In the genomic region with DNA sequence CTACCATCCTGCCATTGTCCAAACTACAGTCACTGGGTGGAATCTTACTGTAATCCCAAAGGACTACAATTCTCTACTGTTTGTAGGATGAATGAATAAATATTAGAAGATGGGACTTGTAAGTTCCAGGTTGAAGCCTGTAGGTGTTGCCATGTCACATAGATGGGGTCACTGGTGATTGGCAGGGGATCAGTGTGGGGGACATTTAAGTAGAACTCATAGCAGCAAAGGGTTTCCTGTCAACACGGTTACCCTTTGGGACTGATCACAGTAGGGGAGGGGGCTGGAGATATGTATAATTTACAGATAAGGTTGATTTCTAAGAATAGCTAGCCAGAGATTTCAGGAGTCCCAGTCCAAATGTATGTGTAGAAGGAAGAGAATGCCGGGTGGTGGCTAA, we compare ENCODE assay signal across 10 mouse cellular contexts. TPM values are rescaled to one million over a fixed set of nuclear protein-coding genes. Genes with fewer than 3 reads are reported as not detected.
DNase-seq lines count a peak whose midpoint lies in the region; ATAC-seq and TF ChIP-seq lines count a peak whose summit lies in the region.
"Had no signal": no experiment of that assay in that cellular context is flagged by ENCODE, and none has a peak within 500 bp of the region (broad histone marks: within the 10 kb centered on the region; RNA-seq: fewer than 3 reads in every experiment).

No protein-coding gene starts in this region.

- peak overlapping the region; percentile 95 for H3K27ac ChIP-seq in layer of hippocampus, adult 2 months
- no peak overlapping the region for H3K27ac ChIP-seq in forebrain, embryonic 11.5 days (ENCODE audit: low read depth, low read length)
- peak overlapping the region; percentile 83 for H3K27ac ChIP-seq in hindbrain, embryonic 16.5 days (ENCODE audit: low read depth, low read length)
- peak overlapping the region; percentile 96; the same call in 1 of the 2 replicates for H3K27ac ChIP-seq in neural tube, embryonic 13.5 days (replicated peaks)

- DNase-seq in layer of hippocampus, adult 2 months (ENCODE audit: low spot score in 2 of 2), result no peak
- DNase-seq in layer of hippocampus, adult 18-20 months (ENCODE audit: low spot score in 2 of 2), result no peak
- DNase-seq in forebrain, embryonic 11.5 days (ENCODE audit: low spot score), result no peak
- DNase-seq in thymus, postnatal 25 days, result no peak
- no peak for DNase-seq in cerebellum, postnatal 36 days

- peaks cover 8% of the 10 kb centered on the region; the same call in 1 of the 2 replicates for H3K27me3 ChIP-seq in forebrain, embryonic 11.5 days (ENCODE audit: control insufficient read depth, insufficient read depth, low read length)
- H3K27me3 ChIP-seq in hindbrain, embryonic 16.5 days (replicated peaks; ENCODE audit: control insufficient read depth, insufficient read depth, low read length), result no peaks in the 10 kb centered on the region
- no peaks in the 10 kb centered on the region for H3K27me3 ChIP-seq in neural tube, embryonic 13.5 days

- WGBS in forebrain, embryonic 11.5 days, result 90% methylated on average over 2 of the region's 2 CpGs
- 75% methylated on average over 2 of the region's 2 CpGs for WGBS in hindbrain, embryonic 16.5 days
- WGBS in neural tube, embryonic 13.5 days, result 84% methylated on average over 2 of the region's 2 CpGs

- H3K36me3 ChIP-seq in forebrain, embryonic 11.5 days (ENCODE audit: control insufficient read depth, insufficient read depth, low read length), result no peaks in the 10 kb centered on the region
- no peaks in the 10 kb centered on the region for H3K36me3 ChIP-seq in hindbrain, embryonic 16.5 days (ENCODE audit: control insufficient read depth, insufficient read depth, low read length)
- H3K36me3 ChIP-seq in neural tube, embryonic 13.5 days, result no peaks in the 10 kb centered on the region

- H3K4me3 ChIP-seq in layer of hippocampus, adult 2 months, result peak overlapping the region; percentile 85; the same call in 1 of the 2 replicates
- no peak overlapping the region for H3K4me3 ChIP-seq in forebrain, embryonic 11.5 days (ENCODE audit: low read depth, low read length)
- H3K4me3 ChIP-seq in hindbrain, embryonic 16.5 days (ENCODE audit: low read length), result peak overlapping the region; percentile 67
- H3K4me3 ChIP-seq in neural tube, embryonic 13.5 days, result peak overlapping the region; percentile 74

- ATAC-seq in forebrain, embryonic 11.5 days (replicated peaks; ENCODE audit: low FRiP score), result no peak
- no peak for ATAC-seq in hindbrain, embryonic 16.5 days
- ATAC-seq in neural tube, embryonic 13.5 days (ENCODE audit: low read depth), result no peak

- H3K9ac ChIP-seq in forebrain, embryonic 11.5 days (ENCODE audit: low read length), result no peak overlapping the region
- H3K9ac ChIP-seq in hindbrain, embryonic 16.5 days (ENCODE audit: low read depth, low read length), result peak overlapping the region; percentile 87
- peak overlapping the region; percentile 89; the same call in 1 of the 2 replicates for H3K9ac ChIP-seq in neural tube, embryonic 13.5 days

- no peak for TF ChIP-seq CTCF in layer of hippocampus, adult 2 months (conservative IDR thresholded peaks at IDR 0.05)

- peak overlapping the region; percentile 67; the same call in 1 of the 2 replicates for H3K4me2 ChIP-seq in forebrain, embryonic 11.5 days (ENCODE audit: low read depth, low read length, severe bottlenecking)
- peak overlapping the region; percentile 61 for H3K4me2 ChIP-seq in hindbrain, embryonic 16.5 days (ENCODE audit: low read length)
- H3K4me2 ChIP-seq in neural tube, embryonic 13.5 days, result peak overlapping the region; percentile 88

- H3K9me3 ChIP-seq in forebrain, embryonic 11.5 days (ENCODE audit: control insufficient read depth, low read length), result no peaks in the 10 kb centered on the region
- H3K9me3 ChIP-seq in hindbrain, embryonic 16.5 days (ENCODE audit: control insufficient read depth, low read length), result no peaks in the 10 kb centered on the region
- H3K9me3 ChIP-seq in neural tube, embryonic 13.5 days, result no peaks in the 10 kb centered on the region

- 0 out of 2 replicates have a peak, but pooled peaks cover 2% of the 10 kb centered on the region for H3K4me1 ChIP-seq in forebrain, embryonic 11.5 days (replicated peaks; ENCODE audit: control insufficient read depth, insufficient read depth, low read length)
- H3K4me1 ChIP-seq in hindbrain, embryonic 16.5 days (ENCODE audit: control insufficient read depth, insufficient read depth, low read depth, low read length), result peaks cover 12% of the 10 kb centered on the region
- peaks cover 49% of the 10 kb centered on the region for H3K4me1 ChIP-seq in neural tube, embryonic 13.5 days (replicated peaks)

RNA-seq across cellular contexts. Expression of gene Ccdc175, which starts 52.4 kb away (rescaled TPM):
- not detected for total RNA-seq in layer of hippocampus, adult 2 months (2021)
- not detected for total RNA-seq in layer of hippocampus, adult 18-20 months (2021)
- 0.07 TPM in 1 of 2 replicates, not detected in the other for polyA plus RNA-seq in forebrain, embryonic 11.5 days (2014; fragmentation: Nextera tagmentation; extraction: Ambion mirVana)
- polyA plus RNA-seq in hindbrain, embryonic 16.5 days (2015; fragmentation: Nextera tagmentation; extraction: Ambion mirVana), result not detected in 2 replicates
- polyA plus RNA-seq in neural tube, embryonic 13.5 days (2015; fragmentation: Nextera tagmentation; extraction: Ambion mirVana), result not detected in 2 replicates
- total RNA-seq: adrenal gland, postnatal 36 days; left cerebral cortex, postnatal 36 days had no signal
- polyA plus RNA-seq: urinary bladder, adult 2 months had no signal
